Mouse (Mus musculus): ENCODE measurements at regions not wholly inside any gene's neighbourhood (a gene's known extent, or its start where the extent isn't known, plus 50 kb on each side); places are given as distances from the start of the nearest gene placed in this dataset.
A peak's percentile ranks its signal among the peaks of the same experiment; 100 is the strongest.

DNA sequence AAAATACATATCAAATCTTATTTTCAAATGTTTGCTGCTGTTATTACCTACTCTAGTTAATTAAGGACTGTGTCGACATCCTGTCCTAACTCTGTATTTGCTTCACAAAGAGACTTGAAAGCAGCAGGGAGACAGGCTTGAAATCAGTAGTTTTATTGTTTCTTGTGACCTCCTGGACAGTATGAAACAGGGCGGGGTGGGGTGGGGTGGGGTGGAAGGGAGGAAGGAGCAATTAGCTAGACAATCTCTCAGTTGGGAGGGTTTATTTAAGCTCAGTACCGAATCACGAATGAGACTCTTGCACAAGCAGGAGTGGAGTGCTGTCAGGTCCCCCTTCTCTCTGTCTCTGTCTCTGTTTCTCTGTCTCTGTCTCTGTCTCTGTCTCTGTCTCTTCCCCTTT lies 421.2 kb downstream of the Btg1 start:
- no peak for ATAC-seq (ENCODE audit: poor library complexity, severe bottlenecking)

DNA sequence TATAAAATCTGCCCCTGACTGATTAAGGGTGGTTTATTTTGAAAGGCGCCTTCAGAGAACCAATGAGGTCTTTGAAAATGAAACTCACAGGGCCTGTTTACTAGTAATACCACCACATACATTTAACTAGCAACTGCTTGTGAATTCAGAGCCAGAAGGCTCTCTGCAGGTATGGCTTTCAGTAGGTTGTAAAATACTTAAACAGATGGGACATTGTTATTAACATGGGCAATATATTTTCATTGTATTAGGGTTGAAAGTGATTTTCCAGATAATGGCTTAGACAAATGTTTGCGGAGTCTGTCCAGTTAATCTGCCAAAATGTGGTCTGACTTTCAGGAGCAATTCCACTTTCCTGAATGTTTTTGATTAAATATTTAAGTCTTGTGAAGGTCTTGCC lies 430.8 kb downstream of the Btg1 start:
- no peak for ATAC-seq (ENCODE audit: poor library complexity, severe bottlenecking)

DNA sequence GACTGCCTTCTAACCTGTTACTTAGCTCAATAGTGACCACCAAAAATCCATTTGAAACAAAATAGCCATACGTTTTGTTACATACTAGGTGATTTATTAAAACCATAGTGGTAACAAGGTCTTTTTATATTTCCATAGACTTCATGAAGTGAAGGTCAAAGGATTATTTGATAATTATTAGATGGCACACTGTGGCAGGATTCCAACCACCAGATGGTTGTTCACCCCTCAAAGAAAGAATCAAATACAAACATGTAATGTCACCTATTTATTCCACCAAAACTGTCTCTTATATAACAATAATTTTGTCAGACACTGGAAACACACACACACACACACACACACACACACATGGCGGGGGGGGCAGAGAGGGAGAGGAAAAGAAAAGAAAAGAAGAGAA lies 431.2 kb downstream of the Btg1 start:
- ATAC-seq (ENCODE audit: poor library complexity, severe bottlenecking), result no peak

DNA sequence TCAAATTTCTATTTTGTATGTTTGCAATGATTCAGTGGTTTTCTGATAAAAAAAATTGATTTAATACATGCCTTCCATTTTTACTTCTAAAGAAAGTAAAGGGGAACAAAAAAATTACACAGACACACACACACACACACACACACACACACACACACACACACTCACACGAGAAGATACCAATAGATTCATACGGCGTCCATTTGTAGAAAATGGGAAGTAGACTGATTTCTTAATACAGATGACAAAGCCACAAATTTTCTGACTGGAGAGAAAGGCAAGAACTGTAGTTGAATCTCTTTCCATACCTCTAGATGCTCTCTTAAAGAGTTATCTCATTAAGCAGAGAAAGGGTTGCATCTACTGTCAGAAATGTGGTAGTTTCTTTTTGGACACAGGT lies 424.9 kb upstream of the Dcn start:
- peak; percentile 62 for ATAC-seq (ENCODE audit: poor library complexity, severe bottlenecking)

DNA sequence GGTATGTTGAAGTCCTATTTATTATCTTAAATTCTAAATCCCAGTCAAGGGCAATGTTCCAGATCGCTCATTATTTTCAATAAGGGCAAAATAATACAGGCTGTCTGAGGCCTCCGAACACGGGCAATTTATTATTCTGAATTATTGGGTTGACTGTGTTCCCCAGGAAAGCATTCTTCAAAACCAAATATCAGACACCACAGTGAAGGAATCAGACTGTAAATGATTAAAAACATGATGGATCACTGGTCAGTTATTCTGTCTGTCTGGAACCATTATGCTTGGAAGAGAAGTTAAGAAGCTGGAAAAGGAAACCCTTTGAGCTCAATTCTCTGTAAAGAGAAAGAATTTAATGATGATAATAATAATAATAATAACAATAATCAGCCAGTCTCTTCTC lies 417.4 kb upstream of the Dcn start:
- no peak for ATAC-seq (ENCODE audit: poor library complexity, severe bottlenecking)

GRCm38 (mm10) chr10:97064546-97064945 lies 414.9 kb upstream of the Dcn start:
- ATAC-seq (ENCODE audit: poor library complexity, severe bottlenecking), result no peak

- ATAC-seq (ENCODE audit: poor library complexity, severe bottlenecking), result no peak
Observed at GRCm38 (mm10) chr10:97078022-97078473, 401.4 kb upstream of the Dcn start.

DNA sequence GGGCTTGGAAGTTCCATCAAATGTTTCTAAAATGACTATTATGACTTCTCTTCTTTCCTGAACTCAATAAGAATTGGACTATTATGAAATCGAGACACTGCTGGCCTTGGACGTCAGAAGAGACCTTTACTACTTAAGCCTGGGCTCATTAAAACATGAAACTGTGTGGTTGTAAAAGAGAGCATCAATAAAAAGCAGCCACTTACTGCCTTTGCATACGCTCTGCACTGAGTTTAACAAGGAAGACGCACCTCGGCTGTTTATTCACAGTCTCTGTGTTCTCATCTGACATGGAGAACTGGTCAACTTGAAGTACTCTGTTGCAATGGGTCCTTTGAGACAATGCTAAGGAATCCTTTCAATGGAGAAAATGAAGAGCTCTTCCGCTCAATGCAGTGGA lies 399.8 kb upstream of the Dcn start:
- no peak for ATAC-seq (ENCODE audit: poor library complexity, severe bottlenecking)

DNA sequence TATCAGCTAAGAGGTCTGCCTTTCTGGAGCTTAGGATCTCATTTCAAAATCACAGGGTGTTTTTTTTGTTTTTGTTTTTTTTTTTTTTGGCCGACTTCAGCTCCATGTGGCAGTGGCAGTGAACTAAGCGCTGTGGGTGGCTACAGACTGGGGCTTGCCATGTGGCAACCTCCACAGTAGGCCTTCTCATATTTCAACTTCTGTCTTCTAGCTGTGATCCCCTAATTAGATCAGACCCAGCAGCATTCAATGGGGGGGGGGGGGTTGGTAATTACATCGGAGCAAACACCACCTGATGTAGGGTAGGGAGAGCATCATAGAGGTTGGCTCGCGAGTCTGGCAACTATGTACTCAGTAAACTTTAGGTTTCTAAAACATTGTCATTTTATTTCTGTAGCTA lies 392.1 kb upstream of the Dcn start:
- no peak for ATAC-seq (ENCODE audit: poor library complexity, severe bottlenecking)

GRCm38 (mm10) chr10:97090254-97090653 lies 389.2 kb upstream of the Dcn start:
- ATAC-seq (ENCODE audit: poor library complexity, severe bottlenecking), result no peak

GRCm38 (mm10) chr10:97093886-97094285 lies 385.5 kb upstream of the Dcn start:
- ATAC-seq (ENCODE audit: poor library complexity, severe bottlenecking), result no peak

GRCm38 (mm10) chr10:97114501-97114900 lies 364.9 kb upstream of the Dcn start:
- ATAC-seq (ENCODE audit: poor library complexity, severe bottlenecking), result no peak

- ATAC-seq (ENCODE audit: poor library complexity, severe bottlenecking), result no peak
Observed at GRCm38 (mm10) chr10:97122693-97123092, 356.7 kb upstream of the Dcn start.

DNA sequence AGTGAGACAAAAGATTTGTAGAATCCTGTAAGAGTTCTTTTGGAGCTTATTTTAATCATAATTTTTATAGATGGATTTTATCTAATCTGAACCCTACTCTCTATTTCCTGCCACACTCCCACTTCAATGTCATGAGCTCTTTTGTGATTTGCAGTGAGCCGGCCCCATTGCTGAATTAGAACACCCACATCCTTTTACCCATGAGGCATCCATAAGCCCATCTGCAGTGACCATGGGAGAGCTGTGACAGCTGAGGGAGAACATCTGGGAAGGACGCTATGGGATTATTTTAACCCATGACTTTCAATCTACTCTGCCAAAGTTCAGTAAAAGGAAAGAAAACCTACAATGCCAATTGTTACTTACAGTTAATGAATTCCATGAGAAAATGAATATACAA lies 337.8 kb upstream of the Dcn start:
- no peak for ATAC-seq (ENCODE audit: poor library complexity, severe bottlenecking)

DNA sequence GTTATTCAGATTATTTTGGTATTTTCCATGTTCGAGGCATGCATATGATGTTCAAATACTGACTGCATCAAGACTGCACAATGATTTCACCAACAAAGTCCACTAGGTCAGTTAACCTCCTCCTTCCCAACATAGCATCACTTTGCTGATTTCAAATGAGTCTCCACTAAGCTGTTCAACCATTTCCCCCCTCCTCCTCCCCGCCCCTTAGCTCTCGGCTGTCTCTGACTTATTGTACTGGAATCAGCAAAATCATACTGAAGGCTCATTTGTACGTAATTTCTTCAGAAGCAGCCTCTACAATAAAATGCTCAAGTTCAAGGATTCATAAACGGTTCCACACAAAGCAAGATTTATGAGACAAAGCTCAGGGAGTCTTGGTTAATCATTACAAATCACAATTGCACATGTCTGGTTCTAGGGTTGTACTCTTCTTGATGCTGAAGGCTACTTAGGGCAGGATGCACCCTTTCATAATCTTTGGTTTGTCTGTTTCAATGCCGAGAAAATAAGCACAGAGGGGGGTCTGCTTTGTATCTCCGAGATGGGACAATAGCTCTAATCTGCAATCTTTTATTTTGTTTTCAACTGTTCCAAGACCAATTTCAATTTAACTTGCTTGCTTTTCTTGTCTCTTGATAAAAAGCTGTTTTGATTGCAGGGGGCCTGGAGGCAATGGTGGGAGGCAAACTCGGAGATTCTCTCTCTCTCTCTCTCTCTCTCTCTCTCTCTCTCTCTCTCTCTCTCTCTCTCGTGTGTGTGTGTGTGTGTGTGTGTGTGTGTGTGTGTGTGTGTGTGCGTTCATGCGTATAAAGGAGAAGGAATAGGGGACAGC lies 320.6 kb upstream of the Dcn start:
- no peak for ATAC-seq (ENCODE audit: poor library complexity, severe bottlenecking)

DNA sequence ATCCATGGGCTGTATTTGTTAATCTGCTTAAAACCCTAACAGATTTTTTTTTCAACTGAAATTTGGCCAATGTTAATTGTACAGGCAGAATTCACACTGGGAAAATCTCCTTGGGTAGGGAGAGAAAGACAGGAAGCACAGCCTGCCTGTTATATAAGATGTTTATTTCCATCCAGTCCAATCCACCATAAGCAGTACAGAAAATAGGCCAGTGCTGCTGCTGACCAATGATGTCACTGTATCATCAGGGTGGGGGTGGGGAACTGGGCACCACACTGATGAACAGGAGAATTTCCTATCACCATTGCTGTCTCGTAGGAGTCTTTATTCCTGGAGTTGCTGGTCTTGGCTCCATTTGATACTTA lies 320.0 kb upstream of the Dcn start:
- no peak for ATAC-seq (ENCODE audit: poor library complexity, severe bottlenecking)

GRCm38 (mm10) chr10:97159831-97160575 lies 319.4 kb upstream of the Dcn start:
- ATAC-seq (ENCODE audit: poor library complexity, severe bottlenecking), result peak; percentile 79

DNA sequence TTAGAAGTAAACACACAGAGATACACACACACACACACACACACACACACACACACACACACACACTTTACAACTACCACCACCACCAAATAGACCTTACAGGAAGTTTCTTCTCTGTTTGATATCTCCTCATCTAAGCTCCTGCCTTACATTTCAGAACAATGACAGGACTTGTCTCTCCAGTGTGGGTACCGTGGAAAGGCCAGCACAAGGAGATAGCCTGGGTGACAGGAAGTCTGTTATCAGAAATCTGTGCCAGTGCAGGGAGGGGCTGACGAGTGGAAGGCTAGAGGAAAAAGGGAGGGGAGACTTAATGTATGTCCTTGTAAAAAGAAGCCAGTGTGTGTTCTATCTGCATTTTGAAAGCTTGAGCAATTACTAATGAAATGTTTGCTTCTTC lies 318.5 kb upstream of the Dcn start:
- no peak for ATAC-seq (ENCODE audit: poor library complexity, severe bottlenecking)

DNA sequence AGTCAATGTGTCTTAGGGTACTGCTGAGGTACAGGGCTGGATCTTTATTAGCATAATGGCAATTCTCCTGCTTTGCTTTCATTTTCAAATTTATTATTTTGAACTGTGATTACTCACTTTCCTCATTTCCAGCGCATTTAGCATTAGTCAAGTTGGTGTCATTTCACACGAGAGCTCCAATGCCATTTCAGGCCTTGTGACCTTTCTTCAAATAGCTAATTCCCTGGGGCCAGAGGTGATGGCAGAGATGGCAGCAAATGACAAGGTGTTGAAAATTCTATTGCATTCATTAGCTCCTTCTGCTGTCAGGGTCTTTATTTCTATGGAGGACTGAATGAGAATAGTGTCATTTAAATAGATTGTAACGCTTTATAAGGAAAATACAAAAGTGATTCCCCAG lies 300.9 kb upstream of the Dcn start:
- no peak for ATAC-seq (ENCODE audit: poor library complexity, severe bottlenecking)

GRCm38 (mm10) chr10:97189696-97190095 lies 289.7 kb upstream of the Dcn start:
- ATAC-seq (ENCODE audit: poor library complexity, severe bottlenecking), result no peak

DNA sequence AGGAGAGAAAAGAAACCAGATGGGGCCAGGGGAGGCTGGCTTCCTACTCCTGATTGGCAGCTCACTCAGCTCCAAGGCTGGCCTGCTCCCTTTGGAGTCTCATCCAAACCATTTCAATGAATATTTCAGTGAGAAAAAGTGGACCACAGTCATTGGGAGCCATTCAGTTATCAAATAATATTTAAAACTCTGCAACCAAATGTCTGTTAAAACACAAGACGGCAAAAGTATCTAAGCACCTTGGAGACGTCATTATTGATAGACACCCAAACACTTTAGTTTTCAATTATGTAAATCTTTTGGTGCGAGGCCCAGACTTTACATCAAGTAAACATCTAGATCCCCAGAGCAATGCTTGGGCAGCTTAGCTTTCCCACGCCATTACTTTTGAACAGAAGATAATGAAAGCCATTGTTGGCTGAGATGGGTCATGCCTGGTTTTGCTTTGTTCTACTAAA lies 268.1 kb upstream of the Dcn start:
- no peak for ATAC-seq (ENCODE audit: poor library complexity, severe bottlenecking)

- ATAC-seq (ENCODE audit: poor library complexity, severe bottlenecking), result no peak
Observed at GRCm38 (mm10) chr10:97211785-97212398, 267.5 kb upstream of the Dcn start.

Measured in megakaryocyte, adult 5-6 weeks (primary cell).